Mouse (Mus musculus): ENCODE results near the gene Hfe. TPM values are rescaled to one million over a fixed set of nuclear protein-coding genes. Genes with fewer than 3 reads are reported as not detected.
"Not testable (repeated sequence)": the region's sequence is repeated elsewhere in the genome, so short reads cannot be mapped to it uniquely, and the experiment has no call there.

Gene Hfe
- total RNA-seq, 2 experiments from 2014 or later: 2.4 to 3.1 TPM

- H3K4me3 ChIP-seq: no peak overlapping the region
- no peak overlapping the region for H3K27ac ChIP-seq
- no peak for DNase-seq (ENCODE audit: extremely low spot score in 1 of 2, low spot score in 2 of 2)
- no peak for TF ChIP-seq CTCF (IDR thresholded peaks at IDR 0.05)
- intact Hi-C loops (cut with DNase I): loop anchor here (10.0 kb wide), 2 partner anchors 1909 to 1939 kb away; partner anchors contain the start of genes Hist1h1b, Hist1h2ak, Hist1h2an and Hist1h2bn
Measured at GRCm38 (mm10) chr13:23693856-23694440, 16.7 kb downstream of the Hfe start.

- TF ChIP-seq CTCF (IDR thresholded peaks at IDR 0.05): no peak
- intact Hi-C loops (cut with DNase I): loop anchor here (10.0 kb wide), 2 partner anchors 255 to 1865 kb away; no protein-coding TSS in a partner anchor
- no peak overlapping the region for H3K27ac ChIP-seq
- DNase-seq (ENCODE audit: extremely low spot score in 1 of 2, low spot score in 2 of 2): no peak
- no peak overlapping the region for H3K4me3 ChIP-seq
Measured at GRCm38 (mm10) chr13:23689459-23689858, 21.2 kb downstream of the Hfe start.

GRCm38 (mm10) chr13:23688956-23689355 lies 21.7 kb downstream of the Hfe start:
- DNase-seq (ENCODE audit: extremely low spot score in 1 of 2, low spot score in 2 of 2): no peak
- intact Hi-C loops (cut with DNase I): loop anchor here (10.0 kb wide), 2 partner anchors 254 to 1864 kb away; no protein-coding TSS in a partner anchor
- no peak overlapping the region for H3K4me3 ChIP-seq
- no peak overlapping the region for H3K27ac ChIP-seq
- TF ChIP-seq CTCF (IDR thresholded peaks at IDR 0.05): no peak

DNA sequence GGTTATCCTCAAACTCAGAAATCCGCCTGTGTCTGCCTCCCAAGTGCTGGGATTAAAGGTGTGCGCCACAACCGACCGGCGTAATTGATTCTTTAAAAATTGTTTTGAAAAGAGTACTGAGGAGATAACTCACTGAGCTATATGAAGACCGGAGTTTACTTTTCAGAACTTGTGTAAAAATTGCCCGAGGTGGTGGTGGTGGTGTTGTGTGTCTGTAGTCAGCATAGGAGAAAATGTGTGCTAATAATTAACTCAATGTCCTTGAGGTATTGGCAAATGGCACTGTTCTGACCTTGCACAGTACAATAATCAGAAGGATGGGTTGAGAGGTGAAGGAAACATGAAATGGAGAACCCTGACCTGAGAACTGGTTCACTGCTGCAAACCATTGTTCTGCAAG lies 22.7 kb downstream of the Hfe start:
- no peak overlapping the region for H3K4me3 ChIP-seq
- no peak for TF ChIP-seq CTCF (IDR thresholded peaks at IDR 0.05)
- intact Hi-C loops (cut with DNase I): loop anchor here (10.0 kb wide), 2 partner anchors 253 to 1863 kb away; no protein-coding TSS in a partner anchor
- no peak overlapping the region for H3K27ac ChIP-seq
- no peak for DNase-seq (ENCODE audit: extremely low spot score in 1 of 2, low spot score in 2 of 2)

DNA sequence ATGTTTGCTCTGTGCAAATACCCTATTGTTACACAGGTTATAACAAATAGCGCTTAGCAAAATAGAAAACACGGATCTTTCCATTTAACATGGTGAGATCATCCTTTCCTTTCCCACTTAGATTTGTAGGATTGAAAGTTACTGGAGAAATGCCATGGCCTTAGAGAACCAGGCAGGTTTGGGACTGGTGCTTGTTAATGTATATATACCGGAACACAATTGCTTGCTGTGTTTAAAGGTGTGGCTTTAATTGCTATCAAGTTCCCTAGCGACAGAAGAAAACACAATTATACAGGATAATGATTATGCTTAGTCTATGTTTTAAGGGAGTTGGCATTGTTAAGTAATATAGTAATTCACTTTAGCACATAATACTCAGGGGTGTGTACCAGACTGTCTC lies 23.5 kb downstream of the Hfe start:
- no peak overlapping the region for H3K4me3 ChIP-seq
- intact Hi-C loops (cut with DNase I): loop anchor here (10.0 kb wide), 2 partner anchors 252 to 1862 kb away; no protein-coding TSS in a partner anchor
- TF ChIP-seq CTCF (IDR thresholded peaks at IDR 0.05): no peak
- no peak for DNase-seq (ENCODE audit: extremely low spot score in 1 of 2, low spot score in 2 of 2)
- H3K27ac ChIP-seq: no peak overlapping the region

- intact Hi-C loops (cut with DNase I): loop anchor here (1.0 to 10.0 kb wide), 4 partner anchors 12 to 1861 kb away; partner anchors contain the start of gene Hist1h4c
- no peak for DNase-seq (ENCODE audit: extremely low spot score in 1 of 2, low spot score in 2 of 2)
- Histone ChIP-seq H3K27ac (no peak overlapping the region), H3K4me3 (peak overlapping the region; percentile 21; the same call in 1 of the 2 replicates)
- no peak for TF ChIP-seq CTCF (IDR thresholded peaks at IDR 0.05)
Measured at GRCm38 (mm10) chr13:23685966-23686365, 24.7 kb downstream of the Hfe start.

- no peak for DNase-seq (ENCODE audit: extremely low spot score in 1 of 2, low spot score in 2 of 2)
- intact Hi-C loops (cut with DNase I): loop anchor here (1.0 to 10.0 kb wide), 4 partner anchors 13 to 1860 kb away; partner anchors contain the start of gene Hist1h4c
- TF ChIP-seq CTCF (IDR thresholded peaks at IDR 0.05): no peak
- Histone ChIP-seq H3K4me3 (peak overlapping the region; percentile 57), H3K27ac (peak overlapping the region; percentile 90)
Measured at GRCm38 (mm10) chr13:23685121-23685861, 25.4 kb downstream of the Hfe start.

GRCm38 (mm10) chr13:23684295-23684945 lies 26.2 kb downstream of the Hfe start:
- peak overlapping the region; percentile 57 for H3K4me3 ChIP-seq
- peak overlapping the region; percentile 90 for H3K27ac ChIP-seq
- not testable (repeated sequence) for DNase-seq (ENCODE audit: extremely low spot score in 1 of 2, low spot score in 2 of 2)
- intact Hi-C loops (cut with DNase I): loop anchor here (1.0 to 10.0 kb wide), 6 partner anchors 63 to 1967 kb away; partner anchors contain the start of genes Hist1h2af, Hist1h2ai, Hist1h2be and Hist1h2bl

DNA sequence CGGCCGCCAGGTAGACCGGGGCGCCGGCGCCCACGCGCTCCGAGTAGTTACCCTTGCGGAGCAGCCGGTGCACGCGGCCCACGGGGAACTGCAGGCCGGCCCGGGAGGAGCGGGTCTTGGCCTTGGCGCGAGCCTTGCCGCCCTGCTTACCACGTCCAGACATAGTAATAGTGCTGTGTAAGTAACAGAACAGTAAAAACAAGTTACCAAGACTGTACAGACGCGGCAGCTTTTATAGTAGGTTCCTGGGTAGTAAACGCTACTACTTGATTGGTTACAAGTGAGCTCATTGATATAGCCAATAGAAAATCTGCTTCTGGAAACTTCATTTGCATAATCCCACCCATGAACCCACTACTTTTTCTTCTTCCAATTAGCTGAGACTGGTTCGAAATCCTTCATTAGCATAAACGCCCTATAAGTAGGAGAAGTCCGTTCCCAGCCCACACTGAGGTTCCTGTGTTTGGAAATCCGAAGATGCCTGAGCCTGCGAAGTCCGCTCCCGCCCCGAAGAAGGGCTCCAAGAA lies 26.8 kb downstream of the Hfe start, which contains the start of the genes Hist1h2ac and Hist1h2bc:
Gene Hist1h2ac (minus strand): TSS at position 194 of the 527 bp plus-strand sequence.
Gene Hist1h2bc (plus strand): TSS at position 445 of the 527 bp plus-strand sequence.
- intact Hi-C loops (cut with DNase I): loop anchor here (1.0 to 10.0 kb wide), 6 partner anchors 63 to 1967 kb away; partner anchors contain the start of genes Hist1h2af, Hist1h2ai, Hist1h2be and Hist1h2bl
- Histone ChIP-seq H3K4me3 (peak within 1 kb of the TSS; percentile 57), H3K27ac (peak within 1 kb of the TSS; percentile 90)
- no peak for TF ChIP-seq CTCF (IDR thresholded peaks at IDR 0.05)
- DNase-seq (ENCODE audit: extremely low spot score in 1 of 2, low spot score in 2 of 2): peak; percentile 73 to 82

- DNase-seq (ENCODE audit: extremely low spot score in 1 of 2, low spot score in 2 of 2): not testable (repeated sequence)
- intact Hi-C loops (cut with DNase I): loop anchor here (5.0 to 10.0 kb wide), 4 partner anchors 151 to 1966 kb away; partner anchors contain the start of genes Hist1h2af, Hist1h2ai, Hist1h2bl and Hist1h3h
- Histone ChIP-seq H3K4me3 (peak overlapping the region; percentile 55), H3K27ac (peak overlapping the region; percentile 69)
Measured at GRCm38 (mm10) chr13:23682947-23683754, 27.5 kb downstream of the Hfe start.

Data from left cerebral cortex, adult 2 months (tissue).